12 mouse cellular contexts compared by ENCODE assay signal in genomic region chr7:15949216-15949790, GRCm38 (mm10). TPM values are rescaled to one million over a fixed set of nuclear protein-coding genes. Genes with fewer than 3 reads are reported as not detected.
DNase-seq lines count a peak whose midpoint lies in the region; ATAC-seq lines count a peak whose summit lies in the region.
"Had no signal": no experiment of that assay in that cellular context is flagged by ENCODE, and none has a peak within 500 bp of the region (broad histone marks: within the 10 kb centered on the region; RNA-seq: fewer than 3 reads in every experiment).

No protein-coding gene starts in this region.

- no peak overlapping the region for H3K4me3 ChIP-seq in kidney, embryonic 16.5 days (ENCODE audit: low read length)
- no peak overlapping the region for H3K4me3 ChIP-seq in liver, embryonic 16.5 days (ENCODE audit: low read depth, low read length)

- intact Hi-C loops in left cerebral cortex, postnatal 14 days (cut with DNase I), result no loop called here

- DNase-seq in kidney, adult 9 months, result no peak
- peak; percentile 77 for DNase-seq in CD4-positive helper T cell, adult 2 months (ENCODE audit: low read depth, low spot score)
- peak; percentile 52 for DNase-seq in T-cell, adult 2 months (ENCODE audit: low spot score)
- DNase-seq in gastrocnemius, postnatal 4 days (ENCODE audit: low spot score in 2 of 2), result no peak
- DNase-seq in urinary bladder, postnatal 4 days (ENCODE audit: low spot score in 2 of 2), result no peak
- DNase-seq in left cerebral cortex, postnatal 14 days (ENCODE audit: low spot score in 2 of 2), result no peak
- DNase-seq: cerebellum, postnatal 14 days; spleen, adult 18-20 months had no signal

- no peak overlapping the region for H3K9ac ChIP-seq in kidney, embryonic 16.5 days (replicated peaks; ENCODE audit: low read length)
- no peak overlapping the region for H3K9ac ChIP-seq in liver, embryonic 16.5 days (ENCODE audit: low read depth, low read length)

- 79% methylated on average over 7 of the region's 7 CpGs for WGBS in kidney, embryonic 16.5 days
- WGBS in liver, embryonic 16.5 days (ENCODE audit: insufficient replicate concordance), result 44% methylated on average over 7 of the region's 7 CpGs

- H3K4me2 ChIP-seq in kidney, embryonic 16.5 days (replicated peaks; ENCODE audit: low read depth, low read length), result peak overlapping the region; percentile 60; the same call in 1 of the 2 replicates
- 0 out of 2 replicates have a peak overlapping the region, but pooled peaks have one; percentile 65 for H3K4me2 ChIP-seq in liver, embryonic 16.5 days (ENCODE audit: low read depth, low read length)

- peak overlapping the region; percentile 73; the same call in 1 of the 2 replicates for H3K27ac ChIP-seq in kidney, embryonic 16.5 days (ENCODE audit: low read length)
- no peak overlapping the region for H3K27ac ChIP-seq in liver, embryonic 16.5 days (ENCODE audit: low read length)
- H3K27ac ChIP-seq: forebrain, embryonic 13.5 days had no signal

- no peak for ATAC-seq in kidney, embryonic 16.5 days (ENCODE audit: low FRiP score, low TSS enrichment)
- no peak for ATAC-seq in liver, embryonic 16.5 days (ENCODE audit: low read depth)
- ATAC-seq: forebrain, embryonic 13.5 days had no signal

- peaks cover 21% of the 10 kb centered on the region for H3K4me1 ChIP-seq in kidney, embryonic 16.5 days (ENCODE audit: insufficient read depth, low read length)
- peaks cover 69% of the 10 kb centered on the region for H3K4me1 ChIP-seq in liver, embryonic 16.5 days (ENCODE audit: control insufficient read depth, low read depth, low read length)

- peaks cover 27% of the 10 kb centered on the region for H3K36me3 ChIP-seq in kidney, embryonic 16.5 days (ENCODE audit: insufficient read depth, low read length)
- peaks cover 1% of the 10 kb centered on the region; the same call in 1 of the 2 replicates for H3K36me3 ChIP-seq in liver, embryonic 16.5 days (ENCODE audit: control insufficient read depth, insufficient read depth)

- H3K27me3 ChIP-seq in kidney, embryonic 16.5 days (ENCODE audit: insufficient read depth, low read length), result no peaks in the 10 kb centered on the region
- H3K27me3 ChIP-seq in liver, embryonic 16.5 days (ENCODE audit: control insufficient read depth, insufficient read depth, low read depth, low read length), result peaks cover 3% of the 10 kb centered on the region; the same call in 1 of the 2 replicates
- H3K27me3 ChIP-seq: forebrain, embryonic 13.5 days; Patski had no signal

- H3K9me3 ChIP-seq in kidney, embryonic 16.5 days (ENCODE audit: low read length), result peaks cover 4% of the 10 kb centered on the region; the same call in 1 of the 2 replicates
- H3K9me3 ChIP-seq in liver, embryonic 16.5 days (replicated peaks; ENCODE audit: control insufficient read depth, low read length), result no peaks in the 10 kb centered on the region
- H3K9me3 ChIP-seq: forebrain, embryonic 13.5 days had no signal

RNA-seq across cellular contexts. Expression of gene Nop53, which starts 3.4 kb away (rescaled TPM):
- polyA plus RNA-seq in kidney, embryonic 16.5 days (2015; fragmentation: Nextera tagmentation; extraction: Ambion mirVana), result 198 and 212 TPM in 2 replicates
- 71.8 and 79.1 TPM in 2 replicates for polyA plus RNA-seq in liver, embryonic 16.5 days (2015; fragmentation: Nextera tagmentation; extraction: Ambion mirVana)
- total RNA-seq in gastrocnemius, postnatal 4 days (2021), result 100 to 1,000 TPM; 172 to 173 TPM
- 100 to 1,000 TPM in 1 of 2 experiments, 10 to 100 TPM in 1; 97.9 to 106 TPM for total RNA-seq in left cerebral cortex, postnatal 14 days (2021)

RNA-seq across cellular contexts. Expression of gene Ehd2, which starts 18.1 kb away (rescaled TPM):
- 36.8 and 37.9 TPM in 2 replicates for polyA plus RNA-seq in kidney, embryonic 16.5 days (2015; fragmentation: Nextera tagmentation; extraction: Ambion mirVana)
- polyA plus RNA-seq in liver, embryonic 16.5 days (2015; fragmentation: Nextera tagmentation; extraction: Ambion mirVana), result 4.7 and 5.6 TPM in 2 replicates
- 100 to 1,000 TPM; 160 to 194 TPM for total RNA-seq in gastrocnemius, postnatal 4 days (2021)
- 1 to 10 TPM; 6.8 to 8.4 TPM for total RNA-seq in left cerebral cortex, postnatal 14 days (2021)

RNA-seq across cellular contexts. Expression of gene Selenow, which starts 27.1 kb away (rescaled TPM):
- polyA plus RNA-seq in kidney, embryonic 16.5 days (2015; fragmentation: Nextera tagmentation; extraction: Ambion mirVana), result 690 and 706 TPM in 2 replicates
- polyA plus RNA-seq in liver, embryonic 16.5 days (2015; fragmentation: Nextera tagmentation; extraction: Ambion mirVana), result 235 and 256 TPM in 2 replicates
- total RNA-seq in gastrocnemius, postnatal 4 days (2021), result 100 to 1,000 TPM; 440 to 541 TPM
- total RNA-seq in left cerebral cortex, postnatal 14 days (2021), result 1,000 to 10,000 TPM; 1,549 to 1,751 TPM

Comparison
In these comparisons a context has a peak if more than half of its experiments do, and no peak if none do; other contexts are left out.
1. DNase-seq: peak in CD4-positive helper T cell, adult 2 months (single experiment) and T-cell, adult 2 months (single experiment); none in kidney, adult 9 months (single experiment), gastrocnemius, postnatal 4 days (0 of 2), urinary bladder, postnatal 4 days (0 of 2) and left cerebral cortex, postnatal 14 days (0 of 2).
2. RNA of gene Ehd2, which starts 18.1 kb away (total RNA-seq): 160 to 194 TPM in gastrocnemius, postnatal 4 days; 6.8 to 8.4 TPM in left cerebral cortex, postnatal 14 days; every median in the first group is over 10 times any median in the second.